Mouse (Mus musculus) heart, adult 9 months (tissue): ENCODE data around the gene Ybx2.
A peak's percentile ranks its signal among the peaks of the same experiment; 100 is the strongest.
"Not testable (repeated sequence)": the region's sequence is repeated elsewhere in the genome, so short reads cannot be mapped to it uniquely, and the experiment has no call there.

Experiments
- DNase-seq, 2 experiments: peaks; one replicate each; pipeline ENCODE4 v3.0.0; 2022; ENCODE audit warnings: low spot score in 2 of 2

Gene Ybx2

DNA sequence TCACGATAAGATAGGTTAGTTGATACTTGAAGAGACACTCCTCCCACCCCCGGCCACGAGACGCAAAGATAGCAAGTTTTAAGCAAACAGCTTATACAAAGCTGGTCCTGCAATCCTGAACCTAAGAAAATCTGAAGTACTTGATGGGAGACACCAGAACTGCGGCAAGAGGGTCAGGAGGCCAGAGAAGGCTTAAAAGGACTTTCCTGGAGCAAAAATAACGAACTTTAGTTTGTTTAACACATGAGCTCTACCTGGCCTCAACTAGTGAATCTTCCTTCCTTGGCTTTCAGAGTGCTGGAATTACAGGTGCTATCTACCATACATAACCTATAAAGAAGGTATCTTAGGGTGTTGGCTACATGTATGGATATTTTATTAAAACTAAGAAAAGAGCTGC, 915 bp upstream of the Ybx2 start:
- no peak for DNase-seq

DNA sequence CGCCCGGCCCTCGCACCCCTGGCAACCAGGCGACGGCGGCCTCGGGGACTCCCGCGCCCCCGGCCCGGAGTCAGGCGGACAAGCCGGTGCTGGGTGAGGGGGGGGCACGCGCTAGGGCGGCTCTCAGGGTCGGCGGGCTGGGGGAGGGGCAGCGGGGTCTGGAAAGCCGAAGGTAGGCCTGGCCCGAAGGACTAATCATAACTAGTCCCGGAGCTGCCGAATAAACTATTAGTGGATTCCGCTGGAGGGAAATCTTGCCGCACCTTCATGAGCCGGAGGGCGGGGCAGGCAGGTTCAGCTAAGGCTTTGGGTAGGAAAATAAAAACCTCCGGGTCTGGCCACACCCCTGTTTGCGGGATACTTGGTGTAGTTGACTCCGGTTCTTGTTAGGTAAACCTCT, 560 bp downstream of the Ybx2 start:
- no peak for DNase-seq

DNA sequence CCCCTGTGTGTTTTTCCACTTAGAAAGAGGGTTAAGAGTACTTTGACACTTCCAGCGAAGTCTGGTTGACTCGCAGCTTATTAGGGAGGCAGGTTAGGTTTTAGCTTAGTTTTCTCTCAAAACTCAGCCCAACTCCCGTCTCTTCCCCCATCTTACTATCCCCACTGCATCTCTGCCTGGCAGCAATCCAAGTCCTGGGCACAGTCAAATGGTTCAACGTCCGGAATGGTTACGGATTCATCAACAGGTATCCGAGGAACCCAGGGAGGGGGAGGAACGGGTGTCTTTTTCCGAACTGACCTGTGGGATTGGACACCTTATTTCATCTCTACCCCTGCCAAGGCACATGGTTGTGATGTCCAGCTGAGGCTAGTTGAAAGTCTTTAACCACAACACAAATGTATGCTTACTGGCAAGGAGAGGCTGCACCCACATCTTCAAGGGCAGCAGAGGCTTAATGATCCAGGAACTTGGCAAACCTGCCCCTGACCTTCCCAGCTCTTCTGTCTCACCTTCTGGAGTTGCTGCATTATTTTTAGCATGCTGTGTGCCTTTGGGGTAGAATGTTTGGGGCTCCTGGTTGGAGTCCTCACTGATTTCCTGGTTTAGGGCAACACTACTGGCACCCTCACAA, 1.2 kb downstream of the Ybx2 start:
- peak in 1 of 2 experiments; percentile 44 for DNase-seq

DNA sequence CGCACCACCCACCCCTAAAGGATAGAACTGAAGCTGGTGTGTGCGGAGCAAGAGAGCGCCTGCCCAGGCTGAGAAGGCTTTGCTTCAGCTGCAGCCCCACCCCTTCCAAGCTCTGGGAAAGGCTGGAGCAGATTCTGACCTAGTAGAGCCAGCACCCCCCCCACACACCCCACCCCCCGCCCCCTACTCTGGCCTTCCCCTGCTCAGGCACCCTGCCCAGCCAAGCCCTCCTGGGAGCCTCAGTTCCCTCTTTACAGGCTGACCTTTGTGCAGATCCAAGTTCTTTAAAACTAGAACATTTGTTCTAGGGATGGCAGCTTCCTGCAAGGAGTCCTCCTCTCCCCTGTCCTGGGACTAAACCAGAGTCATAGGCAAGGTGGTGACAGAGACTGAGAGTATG, 1.8 kb downstream of the Ybx2 start:
- DNase-seq, result peak; percentile 60 to 61

DNA sequence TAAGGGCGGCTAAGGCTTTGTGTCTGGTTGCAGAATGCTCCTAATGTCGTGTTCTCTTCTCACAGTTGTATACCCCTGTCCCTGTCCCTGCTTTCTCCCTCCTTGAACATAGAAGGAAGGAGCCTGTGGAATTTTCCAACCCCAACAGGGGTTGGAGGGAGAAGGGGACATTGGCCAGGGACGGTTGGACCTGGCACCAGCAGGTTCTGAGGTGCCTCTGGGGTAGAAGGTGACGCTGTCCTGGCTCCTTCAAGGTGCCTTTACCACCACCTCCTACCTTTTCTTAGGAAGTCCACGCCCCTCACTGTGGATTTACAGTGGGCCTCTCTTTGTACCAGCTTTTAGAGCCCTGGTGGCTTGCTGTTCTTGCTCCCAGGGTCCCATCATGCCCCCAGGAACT, 2.2 kb downstream of the Ybx2 start:
- DNase-seq, result no peak

DNA sequence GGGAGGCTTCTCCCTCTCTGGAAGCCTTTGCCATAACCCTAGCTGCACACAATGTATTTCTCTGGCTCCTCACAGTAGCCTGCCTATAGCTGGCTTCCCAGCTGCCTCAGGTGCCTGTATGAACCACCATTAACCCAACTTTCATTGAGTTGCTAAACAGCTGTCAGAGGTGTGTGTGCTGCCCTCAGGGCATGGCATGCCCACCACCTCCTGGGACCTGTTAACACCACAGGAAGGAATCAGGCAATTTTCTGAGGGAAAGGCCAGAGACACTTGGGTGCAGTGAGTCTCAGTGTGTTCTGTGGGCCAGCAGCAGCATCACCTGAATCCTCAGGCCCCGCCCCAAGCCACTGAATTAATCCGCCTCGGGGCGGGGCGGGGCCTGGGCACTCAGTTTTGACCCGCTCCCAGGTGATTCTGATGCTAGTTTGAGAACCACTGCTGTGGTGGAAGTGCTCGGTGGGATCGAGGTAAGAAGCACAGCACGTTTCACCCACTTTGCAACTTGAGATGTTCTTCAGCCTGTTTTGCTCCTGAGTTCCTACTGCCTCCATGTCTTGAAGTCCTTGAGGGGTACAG, 2.9 kb downstream of the Ybx2 start:
- DNase-seq, result no peak

DNA sequence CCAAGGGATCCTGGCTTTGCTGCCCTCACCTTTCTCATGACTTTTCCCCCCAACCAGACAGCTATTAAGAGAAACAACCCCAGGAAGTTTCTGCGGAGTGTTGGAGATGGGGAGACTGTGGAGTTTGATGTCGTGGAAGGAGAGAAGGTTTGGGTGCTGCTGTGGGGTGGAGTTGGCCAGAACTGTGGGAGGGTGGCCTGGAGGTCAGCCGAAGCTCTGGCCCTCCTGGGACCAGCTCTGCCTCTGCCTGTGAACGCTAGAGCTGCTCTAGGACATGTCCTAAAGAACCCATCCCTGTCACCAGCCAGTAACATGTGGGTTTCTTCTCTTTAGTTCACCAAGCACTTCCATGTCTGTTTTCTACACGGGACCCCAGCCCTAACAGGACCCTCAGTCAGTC, 3.6 kb downstream of the Ybx2 start:
- DNase-seq, result no peak

DNA sequence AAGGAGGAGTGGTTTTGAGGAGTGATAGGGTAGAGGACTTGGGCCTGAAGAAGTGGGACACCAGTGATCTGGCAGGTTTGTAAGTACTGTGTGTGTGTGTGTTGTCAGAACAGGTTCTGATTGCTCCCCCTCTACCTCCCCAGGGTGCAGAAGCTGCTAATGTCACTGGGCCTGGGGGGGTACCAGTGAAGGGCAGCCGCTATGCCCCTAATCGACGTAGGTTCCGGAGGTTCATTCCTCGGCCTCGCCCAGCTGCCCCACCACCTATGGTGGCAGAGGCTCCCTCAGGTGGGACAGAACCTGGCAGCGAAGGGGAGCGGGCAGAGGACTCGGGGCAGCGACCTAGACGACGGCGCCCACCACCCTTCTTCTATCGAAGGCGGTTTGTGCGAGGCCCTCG, 4.1 kb downstream of the Ybx2 start:
- no peak for DNase-seq

DNA sequence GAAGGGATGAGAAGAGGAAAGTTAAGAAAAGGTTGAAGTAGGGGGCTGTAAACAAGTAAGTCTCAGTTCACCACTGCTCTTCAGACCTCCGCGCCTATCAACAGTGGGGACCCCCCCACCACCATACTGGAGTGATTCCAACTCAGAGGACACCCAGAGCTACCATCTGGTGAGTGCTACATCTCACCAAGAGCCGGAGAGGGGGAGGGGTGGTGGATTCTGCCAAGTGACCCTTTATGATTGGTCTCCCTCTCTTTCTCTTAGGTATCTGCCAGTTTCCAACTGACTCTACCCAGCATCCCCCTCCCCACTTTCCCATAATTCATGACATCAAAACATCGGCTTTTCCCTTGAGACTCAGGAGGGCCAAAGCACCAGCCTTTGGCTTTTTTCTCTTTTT, 5.4 kb downstream of the Ybx2 start:
- no peak for DNase-seq

DNA sequence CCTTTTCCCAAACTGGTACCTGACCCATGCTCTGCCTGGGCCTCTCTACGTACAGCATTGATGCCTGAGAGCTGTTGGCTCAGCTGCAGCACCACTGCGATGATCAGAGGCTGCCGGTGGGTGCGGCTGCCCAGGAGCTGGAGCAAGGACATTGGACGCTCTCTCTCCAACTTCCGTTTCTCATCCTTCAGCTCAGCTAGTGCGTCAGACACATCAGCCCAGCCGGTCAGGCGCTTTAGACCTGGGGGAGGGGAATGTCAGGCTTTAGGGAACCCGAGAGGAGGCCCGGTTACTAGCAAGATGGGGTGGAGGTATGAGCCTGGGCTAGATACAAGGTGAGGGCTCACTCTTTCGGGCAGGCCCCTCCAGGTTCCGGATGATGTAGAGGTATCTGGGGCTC, 9.6 kb downstream of the Ybx2 start:
- DNase-seq, result no peak

DNA sequence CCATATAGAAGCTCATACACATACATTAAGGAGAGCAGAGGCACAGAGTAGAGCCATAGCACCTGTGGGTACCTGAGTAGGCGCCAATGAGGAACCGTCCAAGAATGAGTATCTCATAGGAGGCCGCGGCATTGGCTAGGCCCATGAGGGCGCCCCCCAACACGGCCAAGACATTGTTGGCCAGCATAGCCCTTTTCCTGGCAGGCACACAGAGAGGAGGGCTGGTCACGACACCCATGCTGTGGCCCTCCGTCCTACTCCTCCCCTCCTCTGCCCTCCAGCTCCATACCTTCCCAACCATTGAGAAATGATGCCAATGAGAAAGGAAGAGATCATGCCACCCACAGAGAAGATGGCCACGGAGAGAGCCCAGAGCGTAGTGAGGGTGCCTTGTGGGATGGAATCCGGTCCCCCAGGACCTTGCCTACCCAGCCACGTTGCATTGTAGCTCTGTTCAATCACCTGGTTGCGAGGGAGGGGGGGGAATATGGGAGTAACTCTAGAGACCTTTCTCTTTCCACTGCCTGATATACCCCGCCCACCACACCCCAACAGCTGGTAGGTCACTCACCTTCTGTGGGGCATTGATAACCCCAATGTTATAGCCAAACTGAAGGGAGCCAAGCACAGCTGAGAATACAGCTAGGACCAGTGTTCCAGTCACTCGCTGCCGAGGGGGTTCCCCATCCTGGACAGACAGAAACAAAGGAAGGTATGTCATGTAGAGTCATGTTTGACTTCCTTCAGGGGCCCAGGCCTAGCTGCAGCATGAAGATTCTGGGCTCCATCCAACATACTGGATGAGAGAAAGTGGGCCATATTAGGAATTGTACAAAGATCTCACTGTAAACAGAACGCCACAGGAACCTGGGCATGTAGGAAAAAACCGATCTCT, 10.6 kb downstream of the Ybx2 start:
- no peak for DNase-seq

DNA sequence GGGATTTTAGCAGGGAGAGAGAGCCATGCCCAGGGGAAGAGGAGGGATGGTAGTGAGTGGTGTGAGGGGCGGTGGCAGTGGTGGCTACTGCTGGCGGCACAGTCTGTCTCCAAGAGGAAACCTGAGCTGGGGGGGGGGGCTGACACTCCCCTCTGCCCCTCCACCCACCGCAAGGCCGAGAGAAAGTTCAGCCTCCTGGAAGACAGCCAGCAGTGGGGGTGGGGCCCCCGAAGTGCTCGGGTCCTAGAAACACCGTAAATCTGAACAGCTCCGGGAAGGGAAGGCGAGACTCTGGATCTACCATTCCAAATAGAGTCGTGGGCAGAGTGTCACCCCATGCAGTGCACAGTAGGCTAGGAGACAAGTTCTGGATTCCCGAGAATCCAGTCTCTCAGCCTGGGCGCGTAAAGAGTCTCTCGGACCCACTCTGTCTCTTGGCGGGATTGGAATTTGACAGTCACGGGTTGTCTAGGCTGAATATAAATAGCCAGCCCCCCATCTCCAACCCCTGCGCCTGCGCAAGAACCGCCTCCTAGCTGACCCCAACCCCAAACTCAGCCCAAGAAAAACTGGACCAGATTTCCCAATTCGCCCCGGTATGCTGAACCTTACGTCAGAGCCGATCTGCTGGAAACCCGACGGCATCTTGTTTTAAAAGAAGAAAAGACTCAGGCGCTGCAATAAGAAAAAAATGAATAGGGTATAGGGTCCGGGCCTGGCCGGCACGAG, 11.9 kb downstream of the Ybx2 start:
- peak; percentile 64 to 65 for DNase-seq

DNA sequence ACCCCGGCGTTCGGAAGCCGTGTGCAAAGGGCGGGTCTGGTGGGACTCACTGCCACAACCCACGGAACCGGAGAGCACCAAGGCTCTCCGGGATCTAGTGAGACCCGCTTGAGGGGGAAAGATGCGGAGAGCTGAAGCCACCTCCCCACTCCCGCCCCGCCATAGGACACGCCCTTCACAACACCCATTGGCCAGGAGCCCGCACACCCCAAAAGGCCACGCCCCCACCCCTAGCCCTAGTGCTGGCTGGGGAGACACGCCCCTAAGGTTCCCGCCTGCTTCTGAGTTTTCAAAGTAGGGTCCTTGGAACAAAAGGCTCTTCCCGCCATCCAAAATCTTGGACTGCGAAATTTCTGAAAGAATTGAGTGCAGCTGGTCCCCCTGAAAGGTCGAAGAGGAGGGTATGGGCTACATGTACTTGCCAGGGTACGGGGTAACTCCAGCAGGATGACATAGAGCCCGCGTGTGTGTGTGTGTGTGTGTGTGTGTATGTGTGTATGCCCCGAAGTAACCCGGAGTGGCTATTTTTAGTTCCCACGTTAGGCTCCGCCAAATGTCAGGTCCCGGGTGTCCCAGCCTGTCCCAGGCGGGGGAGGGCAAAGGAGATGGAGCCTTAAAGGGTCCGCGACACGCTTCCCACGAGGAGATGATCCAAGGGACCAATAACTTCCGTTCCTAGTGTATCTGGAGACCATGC, 12.6 kb downstream of the Ybx2 start, which contains the start of gene Slc2a4:
Gene Slc2a4 (minus strand): TSS at position 123 of the 697 bp plus-strand sequence.
- peak; percentile 91 to 92 for DNase-seq

DNA sequence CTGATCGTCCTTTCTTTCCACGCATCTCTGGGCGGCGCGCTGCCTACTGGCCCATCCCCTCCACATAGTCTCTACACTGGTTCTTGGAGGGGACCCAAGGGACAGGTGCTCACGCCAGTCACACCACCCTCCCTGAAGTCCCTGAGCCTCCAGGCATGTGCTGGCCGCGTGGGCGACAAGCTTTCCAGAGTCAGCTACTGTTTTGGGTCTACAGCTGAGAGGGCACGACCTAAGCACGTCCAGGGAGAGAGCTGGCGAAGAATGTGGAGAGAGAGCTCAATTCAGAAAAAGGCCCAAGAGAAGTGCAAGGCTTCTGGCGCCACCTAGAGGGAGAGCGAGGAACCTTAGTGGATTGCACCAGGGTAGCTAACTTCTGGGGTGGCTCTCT, 13.2 kb downstream of the Ybx2 start:
- peak; percentile 84 to 92 for DNase-seq

DNA sequence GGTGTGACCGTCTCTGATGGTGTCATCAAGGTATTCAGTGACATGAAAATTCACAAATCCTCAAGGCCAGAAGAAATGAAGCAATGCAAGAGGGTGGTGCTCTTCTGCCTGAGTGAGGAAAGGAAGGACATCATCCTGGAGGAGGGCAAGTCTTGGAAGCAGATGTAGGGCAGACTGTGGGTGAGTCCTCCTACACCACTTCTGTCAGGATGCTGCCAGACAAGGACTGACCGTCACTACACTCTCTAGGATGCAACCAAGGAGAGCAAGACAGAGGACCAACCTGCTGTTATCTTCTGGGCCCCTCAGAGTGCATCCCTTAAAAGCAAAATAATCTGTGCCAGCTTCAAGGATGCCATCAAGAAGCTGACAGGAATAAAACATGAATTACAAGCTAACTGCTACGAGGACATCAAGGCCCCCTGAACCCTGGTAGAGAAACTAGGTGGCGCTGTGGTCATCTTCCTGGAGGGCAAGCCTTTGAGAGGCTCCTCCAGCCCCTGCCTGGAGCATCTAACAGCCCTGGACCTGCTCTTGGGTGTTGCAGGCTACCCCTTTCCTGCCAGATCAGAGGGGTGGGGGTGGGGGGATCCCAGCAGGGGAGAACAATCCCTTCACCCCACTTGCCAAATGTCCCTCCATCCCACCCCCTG, 15.3 kb downstream of the Ybx2 start:
- DNase-seq, result no peak

DNA sequence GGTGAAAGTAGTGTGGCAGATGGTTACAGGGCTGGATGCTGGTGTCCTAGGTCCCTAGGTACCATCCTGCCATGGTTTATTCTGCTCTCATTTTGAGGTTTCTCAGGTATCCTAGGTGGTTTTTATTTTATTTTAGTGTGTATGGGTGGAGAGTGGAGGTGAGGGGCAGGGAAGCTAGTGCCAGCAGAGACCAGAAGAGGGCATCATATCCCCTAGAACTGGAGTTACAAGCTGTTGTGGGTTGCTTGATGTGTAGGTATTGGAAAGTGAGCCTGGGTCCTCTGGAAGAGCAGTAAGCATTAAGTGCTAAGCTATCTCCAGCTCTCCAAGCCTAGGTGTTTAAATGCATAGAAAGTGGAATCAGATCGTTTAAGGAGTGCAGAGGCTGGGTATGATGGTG, 16.7 kb downstream of the Ybx2 start:
- no peak for DNase-seq

DNA sequence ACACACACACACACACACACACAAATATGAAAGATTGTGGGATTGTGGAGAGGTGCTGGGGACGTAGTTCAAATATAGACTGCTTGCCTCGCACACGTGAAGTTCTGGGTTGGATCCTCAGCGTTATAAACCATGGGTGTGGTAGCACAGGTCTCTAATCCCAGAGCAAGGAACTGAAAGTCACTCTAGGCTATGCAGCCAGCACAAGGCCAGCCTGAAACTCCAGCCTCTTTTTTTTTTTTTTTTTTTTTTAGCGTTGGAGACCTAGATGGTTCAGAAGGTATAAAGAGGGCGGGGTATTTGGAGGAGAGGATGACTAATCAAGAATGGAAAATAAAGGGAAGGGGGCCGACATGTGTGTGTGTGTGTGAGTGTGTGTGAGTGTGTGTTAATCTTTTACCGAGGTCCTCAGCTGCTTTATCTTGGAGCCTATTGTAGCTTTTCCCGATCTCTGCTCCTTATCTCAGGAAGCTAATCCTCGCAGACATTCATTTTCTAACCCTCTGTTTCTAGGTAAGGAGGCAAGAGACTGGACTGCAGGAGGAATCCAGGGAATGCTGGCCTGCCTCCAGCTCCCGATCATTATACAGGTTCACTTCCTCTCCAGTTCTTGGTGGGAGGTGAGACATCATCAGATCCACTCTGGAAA, 17.8 kb downstream of the Ybx2 start:
- DNase-seq, result no peak

DNA sequence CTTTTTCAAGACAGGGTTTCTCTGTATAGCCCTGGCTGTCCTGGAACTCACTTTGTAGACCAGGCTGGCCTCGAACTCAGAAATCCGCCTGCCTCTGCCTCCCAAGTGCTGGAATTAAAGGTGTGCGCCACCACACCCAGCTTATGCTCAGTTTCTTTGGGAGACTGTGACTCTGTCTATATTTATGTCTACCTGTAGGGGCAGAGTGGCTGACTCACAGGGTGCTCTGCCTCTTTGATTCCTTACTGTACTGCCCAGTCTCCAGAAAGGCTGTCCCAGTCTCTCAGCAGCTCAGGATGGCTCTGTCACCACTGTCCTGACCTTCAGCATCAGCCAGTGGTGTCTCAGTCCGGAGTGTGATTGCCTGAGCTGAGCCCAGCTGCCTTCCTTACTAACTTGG, 20.0 kb downstream of the Ybx2 start:
- DNase-seq, result not testable (repeated sequence)

DNA sequence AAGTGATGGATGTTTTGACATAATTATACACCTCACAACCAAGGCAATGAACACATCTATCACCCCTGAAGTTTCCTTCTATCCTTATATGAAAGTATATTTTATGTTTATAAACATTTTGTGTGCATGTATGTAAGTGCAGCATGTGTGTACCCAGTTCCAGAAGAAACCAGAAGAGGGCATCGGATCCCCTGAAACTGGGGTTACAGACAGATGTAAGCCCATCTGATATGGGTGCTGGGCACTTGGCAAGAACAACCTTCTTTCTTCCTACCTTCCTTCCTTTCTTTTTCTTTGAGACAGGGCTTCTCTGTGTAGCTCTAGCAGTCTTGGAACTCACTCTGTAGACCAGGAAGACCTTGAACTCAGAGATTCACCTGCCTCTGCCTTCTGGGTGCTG, 20.6 kb downstream of the Ybx2 start:
- DNase-seq, result no peak

DNA sequence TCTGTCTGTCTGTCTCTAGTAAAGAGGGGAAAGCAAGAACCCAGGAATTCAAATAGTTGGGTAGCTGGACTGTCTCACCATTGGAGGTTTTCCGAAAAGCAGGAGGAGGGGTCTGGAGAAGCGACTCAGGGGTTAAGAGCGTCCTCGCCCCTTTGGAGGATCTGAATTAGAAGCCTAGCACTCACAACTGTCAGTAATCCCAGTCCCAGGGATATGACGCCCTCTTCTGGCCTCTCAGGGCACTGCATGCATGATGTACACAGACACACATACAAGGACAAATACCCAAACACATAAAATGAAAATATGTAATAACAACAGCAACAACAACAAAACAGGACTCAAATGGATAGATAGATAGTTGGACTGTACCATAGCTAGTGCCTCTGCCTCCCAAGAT, 25.0 kb downstream of the Ybx2 start:
- no peak for DNase-seq

DNA sequence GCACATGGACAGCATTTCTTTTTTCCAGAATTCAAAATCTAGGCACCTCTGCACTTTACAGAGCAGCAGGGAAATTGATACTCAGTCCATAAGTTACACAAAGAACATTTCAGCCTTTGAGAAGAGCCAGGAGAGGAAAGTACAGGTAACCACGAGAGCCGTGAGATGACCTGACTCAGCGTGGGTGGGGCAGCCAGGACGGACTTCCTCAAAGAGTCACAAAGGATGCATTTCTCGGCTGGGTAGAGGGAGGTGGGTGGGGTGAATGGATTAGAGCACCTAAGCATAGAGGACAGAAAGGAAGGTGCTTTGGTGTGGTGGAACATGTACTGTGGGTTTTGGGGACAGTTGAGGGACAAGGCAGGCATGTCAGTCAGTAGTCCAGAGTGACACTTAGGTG, 26.2 kb downstream of the Ybx2 start:
- DNase-seq, result no peak
